Mouse (Mus musculus): ENCODE data around the gene Tmem91. TPM values are rescaled to one million over a fixed set of nuclear protein-coding genes. Genes with fewer than 3 reads are reported as not detected.
A peak's percentile ranks its signal among the peaks of the same experiment; 100 is the strongest.

Tmem91 gene
- total RNA-seq, 2 experiments from 2014 or later, result 0.76 to 1.9 TPM

- no peak for DNase-seq (ENCODE audit: low spot score in 2 of 2)
These were observed 669 bp downstream of the Tmem91 start for GRCm38 (mm10) chr7:25674297-25674696.

- DNase-seq (ENCODE audit: low spot score in 2 of 2), result no peak
These were observed 2.5 kb downstream of the Tmem91 start for GRCm38 (mm10) chr7:25672442-25672841.

- DNase-seq (ENCODE audit: low spot score in 2 of 2), result no peak
These were observed 3.3 kb downstream of the Tmem91 start for GRCm38 (mm10) chr7:25671686-25672085.

GRCm38 (mm10) chr7:25670096-25670495, 4.9 kb downstream of the Tmem91 start:
- no peak for DNase-seq (ENCODE audit: low spot score in 2 of 2)

GRCm38 (mm10) chr7:25669631-25670030, 5.3 kb downstream of the Tmem91 start:
- DNase-seq (ENCODE audit: low spot score in 2 of 2), result no peak

GRCm38 (mm10) chr7:25669158-25669557, 5.8 kb downstream of the Tmem91 start:
- DNase-seq (ENCODE audit: low spot score in 2 of 2), result no peak

- no peak for DNase-seq (ENCODE audit: low spot score in 2 of 2)
These were observed 8.6 kb downstream of the Tmem91 start for GRCm38 (mm10) chr7:25666381-25666780.

GRCm38 (mm10) chr7:25658657-25659472, 16.1 kb downstream of the Tmem91 start, which contains the start of the genes Bckdha and Exosc5:
Gene Bckdha (minus strand): TSS chr7:25658981.
Gene Exosc5 (plus strand): TSS chr7:25659164.
- DNase-seq (ENCODE audit: low spot score in 2 of 2), result peak; percentile 84 to 96

GRCm38 (mm10) chr7:25657785-25658184, 17.2 kb downstream of the Tmem91 start:
- DNase-seq (ENCODE audit: low spot score in 2 of 2), result no peak

- DNase-seq (ENCODE audit: low spot score in 2 of 2), result no peak
These were observed 19.2 kb downstream of the Tmem91 start for GRCm38 (mm10) chr7:25655601-25656428.

- no peak for DNase-seq (ENCODE audit: low spot score in 2 of 2)
These were observed 22.7 kb downstream of the Tmem91 start for GRCm38 (mm10) chr7:25652244-25652759.

- DNase-seq (ENCODE audit: low spot score in 2 of 2), result no peak
These were observed 23.7 kb downstream of the Tmem91 start for GRCm38 (mm10) chr7:25651281-25651680.

- no peak for DNase-seq (ENCODE audit: low spot score in 2 of 2)
These were observed 25.1 kb downstream of the Tmem91 start for GRCm38 (mm10) chr7:25649839-25650238.

GRCm38 (mm10) chr7:25647574-25648123, 27.3 kb downstream of the Tmem91 start:
- no peak for DNase-seq (ENCODE audit: low spot score in 2 of 2)

GRCm38 (mm10) chr7:25645074-25645473, 29.9 kb downstream of the Tmem91 start:
- no peak for DNase-seq (ENCODE audit: low spot score in 2 of 2)

GRCm38 (mm10) chr7:25644631-25645030, 30.3 kb downstream of the Tmem91 start:
- DNase-seq (ENCODE audit: low spot score in 2 of 2), result no peak

GRCm38 (mm10) chr7:25644136-25644535, 30.8 kb downstream of the Tmem91 start:
- no peak for DNase-seq (ENCODE audit: low spot score in 2 of 2)

- no peak for DNase-seq (ENCODE audit: low spot score in 2 of 2)
These were observed 35.2 kb downstream of the Tmem91 start for GRCm38 (mm10) chr7:25639754-25640153.

GRCm38 (mm10) chr7:25637099-25637498, 37.9 kb downstream of the Tmem91 start:
- no peak for DNase-seq (ENCODE audit: low spot score in 2 of 2)

GRCm38 (mm10) chr7:25636373-25636772, 38.6 kb downstream of the Tmem91 start:
- no peak for DNase-seq (ENCODE audit: low spot score in 2 of 2)

GRCm38 (mm10) chr7:25632679-25633078, 42.3 kb downstream of the Tmem91 start:
- DNase-seq (ENCODE audit: low spot score in 2 of 2), result no peak

- no peak for DNase-seq (ENCODE audit: low spot score in 2 of 2)
These were observed 46.7 kb downstream of the Tmem91 start for GRCm38 (mm10) chr7:25628323-25628620.
